Mouse (Mus musculus) myocyte (in vitro differentiated cells): ENCODE results near the gene Dph1. TPM values are rescaled to one million over a fixed set of nuclear protein-coding genes. Genes with fewer than 3 reads are reported as not detected.

ENCODE experiments used
- H3K27me3 ChIP-seq: one replicate; pipeline ENCODE4 v1.6.1; 2011; ENCODE audit not compliant: control insufficient read depth, insufficient read depth, insufficient read length
- H3K36me3 ChIP-seq: one replicate; pipeline ENCODE4 v1.6.1; 2011; ENCODE audit not compliant: control insufficient read depth, insufficient read depth
- H3K4me2 ChIP-seq: one replicate; pipeline ENCODE4 v1.6.1; 2011; ENCODE audit warnings: low read depth, control low read depth
- H3K4me3 ChIP-seq: one replicate; pipeline ENCODE4 v1.5.1; 2011; ENCODE audit warnings: mild to moderate bottlenecking, control low read depth, moderate library complexity
- H3K79me2 ChIP-seq: one replicate; pipeline ENCODE4 v1.6.1; 2011; ENCODE audit not compliant: control insufficient read depth, insufficient read depth
- H3ac ChIP-seq: one replicate; pipeline ENCODE4 v1.6.1; 2011; ENCODE audit not compliant: control insufficient read depth, insufficient read length
- CEBPB ChIP-seq: IDR thresholded peaks from 2 replicates; pipeline ENCODE4 v1.6.1; 2011; ENCODE audit warnings: mild to moderate bottlenecking, moderate library complexity; ENCODE audit not compliant: poor library complexity, insufficient read depth, severe bottlenecking
- E2F4 ChIP-seq: IDR thresholded peaks from one replicate; pipeline ENCODE4 v1.6.1; 2011; ENCODE audit warnings: mild to moderate bottlenecking, control low read depth, moderate library complexity; ENCODE audit not compliant: insufficient read depth
- MAX ChIP-seq: IDR thresholded peaks from one replicate; pipeline ENCODE4 v1.6.1; 2011; ENCODE audit warnings: low read depth, mild to moderate bottlenecking, control low read depth
- MYOD1 ChIP-seq, 3 experiments: IDR thresholded peaks; one replicate each; pipeline ENCODE4 v1.6.1; 2011; ENCODE audit warnings: control low read depth in 2 of 3, low read depth in 2 of 3, mild to moderate bottlenecking in 2 of 3, moderate library complexity in 1 of 3; ENCODE audit not compliant: insufficient read length in 2 of 3, control insufficient read depth in 1 of 3
- MYOG ChIP-seq, 3 experiments: IDR thresholded peaks; one replicate each; pipeline ENCODE4 v1.6.1; 2011; ENCODE audit warnings: control low read depth in 2 of 3, low read depth in 2 of 3, mild to moderate bottlenecking in 2 of 3; ENCODE audit not compliant: insufficient read length in 2 of 3, control insufficient read depth in 1 of 3, insufficient read depth in 1 of 3
- POLR2A ChIP-seq: IDR thresholded peaks from one replicate; pipeline ENCODE4 v1.6.1; 2011; ENCODE audit warnings: low read depth, mild to moderate bottlenecking, control low read depth, moderate library complexity; ENCODE audit not compliant: insufficient read length
- POLR2AphosphoS2 ChIP-seq: IDR thresholded peaks from one replicate; pipeline ENCODE4 v1.6.1; 2011; ENCODE audit warnings: low read depth, control low read depth; ENCODE audit not compliant: insufficient read length
- REST ChIP-seq: IDR thresholded peaks from one replicate; pipeline ENCODE4 v1.6.1; 2011; ENCODE audit warnings: mild to moderate bottlenecking, control low read depth, moderate library complexity; ENCODE audit not compliant: insufficient read depth, insufficient read length
- SRF ChIP-seq: IDR thresholded peaks from one replicate; pipeline ENCODE4 v1.6.1; 2011; ENCODE audit warnings: low read depth; ENCODE audit not compliant: control insufficient read depth, insufficient read length
- TCF12 ChIP-seq: IDR thresholded peaks from one replicate; pipeline ENCODE4 v1.6.1; 2011; ENCODE audit warnings: mild to moderate bottlenecking, control low read depth; ENCODE audit not compliant: poor library complexity, insufficient read depth, severe bottlenecking
- TCF3 ChIP-seq: IDR thresholded peaks from one replicate; pipeline ENCODE4 v1.6.1; 2011; ENCODE audit warnings: low read depth, control low read depth; ENCODE audit not compliant: insufficient read length
- USF1 ChIP-seq: IDR thresholded peaks from one replicate; pipeline ENCODE4 v1.6.1; 2011; ENCODE audit warnings: low read depth, mild to moderate bottlenecking, control low read depth, moderate library complexity
- polyA plus RNA-seq: library from polyadenylated mRNA; unstranded; fragments of >200 nt; fragmentation: generic; extraction: Trizol; gene quantifications from one replicate; pipeline ENCODE4 v1.2.1, GENCODE M21; 2012; ENCODE audit warnings: missing spikeins

Dph1 gene
- polyA plus RNA-seq, 1 experiment = 15.8 TPM

GRCm38 (mm10) chr11:75132278-75132677, 58.8 kb downstream of the Dph1 start:
- TF ChIP-seq MAX (no peak), CEBPB (no peak), MYOD1 (IDR thresholded peaks at IDR 0.05; ENCODE audit: control insufficient read depth in 1 of 3, insufficient read length in 2 of 3, low read depth in 2 of 3) (no peak), USF1 (no peak), SRF (no peak), POLR2A (no peak), E2F4 (no peak), REST (no peak), TCF12 (no peak), MYOG (IDR thresholded peaks at IDR 0.05; ENCODE audit: control insufficient read depth in 1 of 3, insufficient read depth in 1 of 3, insufficient read length in 2 of 3, low read depth in 2 of 3) (no peak), TCF3 (no peak), POLR2AphosphoS2 (no peak)
- no peaks in the 10 kb centered on the region for H3K27me3 ChIP-seq
- no peak overlapping the region for H3K4me2 ChIP-seq
- no peaks in the 10 kb centered on the region for H3K36me3 ChIP-seq
- no peak overlapping the region for H3K4me3 ChIP-seq
- H3K79me2 ChIP-seq = no peaks in the 10 kb centered on the region
- H3ac ChIP-seq = no peak overlapping the region

- TF ChIP-seq E2F4 (no peak), POLR2A (no peak), CEBPB (no peak), POLR2AphosphoS2 (no peak), SRF (no peak), MAX (no peak)
- H3K27me3 ChIP-seq = no peaks in the 10 kb centered on the region
- H3K4me3 ChIP-seq = no peak overlapping the region
- no peaks in the 10 kb centered on the region for H3K36me3 ChIP-seq
- H3K4me2 ChIP-seq = no peak overlapping the region
- no peaks in the 10 kb centered on the region for H3K79me2 ChIP-seq
- H3ac ChIP-seq = no peak overlapping the region
These were observed 59.7 kb downstream of the Dph1 start for GRCm38 (mm10) chr11:75131300-75131699.

- no peaks in the 10 kb centered on the region for H3K27me3 ChIP-seq
- H3K36me3 ChIP-seq = no peaks in the 10 kb centered on the region
- no peak overlapping the region for H3ac ChIP-seq
- no peak overlapping the region for H3K4me2 ChIP-seq
- TF ChIP-seq MYOD1 (IDR thresholded peaks at IDR 0.05; ENCODE audit: control insufficient read depth in 1 of 3, insufficient read length in 2 of 3, low read depth in 2 of 3) (no peak), MYOG (IDR thresholded peaks at IDR 0.05; ENCODE audit: control insufficient read depth in 1 of 3, insufficient read depth in 1 of 3, insufficient read length in 2 of 3, low read depth in 2 of 3) (no peak), POLR2AphosphoS2 (no peak), TCF12 (no peak), REST (no peak), TCF3 (no peak), SRF (no peak), USF1 (no peak), MAX (no peak), CEBPB (no peak)
- H3K79me2 ChIP-seq = no peaks in the 10 kb centered on the region
- no peak overlapping the region for H3K4me3 ChIP-seq
These were observed 61.6 kb downstream of the Dph1 start for GRCm38 (mm10) chr11:75129481-75129880.

Other genes with a start within 250 kb of the Dph1 start
- 0.11 TPM for gene Hic1, start 21.7 kb downstream of the Dph1 start, polyA plus RNA-seq
- 12.2 TPM for gene Ovca2, start 12.4 kb downstream of the Dph1 start, polyA plus RNA-seq
- gene Rtn4rl1, start 2.5 kb upstream of the Dph1 start, polyA plus RNA-seq = 0.16 TPM
- 63.4 TPM for gene Rpa1, start 157.1 kb upstream of the Dph1 start, polyA plus RNA-seq
- gene Smyd4, start 157.2 kb upstream of the Dph1 start, polyA plus RNA-seq = 6.9 TPM
- gene Serpinf1, start 231.5 kb upstream of the Dph1 start, polyA plus RNA-seq = 911 TPM
- gene Serpinf2, start 248.3 kb upstream of the Dph1 start, polyA plus RNA-seq = 0.06 TPM